Mouse (Mus musculus): ENCODE measurements around the gene Hoxa3.

Gene Hoxa3

GRCm38 (mm10) chr6:52231885-52232567 lies 18.9 kb upstream of the Hoxa3 start:
- peak in 1 of 2 experiments; percentile 28 for DNase-seq

- peak in 1 of 2 experiments; percentile 24 for DNase-seq
Measured at GRCm38 (mm10) chr6:52230516-52231165, 17.5 kb upstream of the Hoxa3 start, which contains the start of gene Hoxa9. Gene Hoxa9, minus strand, starts transcription at chr6:52231089.

- DNase-seq, result peak in 1 of 2 experiments; percentile 27
Measured at GRCm38 (mm10) chr6:52229558-52230416, 16.7 kb upstream of the Hoxa3 start.

GRCm38 (mm10) chr6:52228475-52229465 lies 15.6 kb upstream of the Hoxa3 start:
- peak in 1 of 2 experiments; percentile 35 for DNase-seq

- DNase-seq, result peak in 1 of 2 experiments; percentile 14
Measured at GRCm38 (mm10) chr6:52227470-52228222, 14.5 kb upstream of the Hoxa3 start.

- DNase-seq, result peak in 1 of 2 experiments; percentile 25
Measured at GRCm38 (mm10) chr6:52226569-52227257, 13.6 kb upstream of the Hoxa3 start.

- peak in 1 of 2 experiments; percentile 37 for DNase-seq
Measured at GRCm38 (mm10) chr6:52225612-52226568, 12.8 kb upstream of the Hoxa3 start.

GRCm38 (mm10) chr6:52224895-52225611 lies 11.9 kb upstream of the Hoxa3 start:
- peak in 1 of 2 experiments; percentile 21 for DNase-seq

- DNase-seq, result peak in 1 of 2 experiments; percentile 19
Measured at GRCm38 (mm10) chr6:52223939-52224760, 11.0 kb upstream of the Hoxa3 start.

GRCm38 (mm10) chr6:52222729-52223128 lies 9.6 kb upstream of the Hoxa3 start:
- DNase-seq, result peak in 1 of 2 experiments; percentile 18

GRCm38 (mm10) chr6:52221993-52222685 lies 9.0 kb upstream of the Hoxa3 start:
- DNase-seq, result peak in 1 of 2 experiments; percentile 16

GRCm38 (mm10) chr6:52221337-52221992 lies 8.3 kb upstream of the Hoxa3 start, which contains the start of gene Hoxa7:
Gene Hoxa7, minus strand, starts transcription at chr6:52221854.
- DNase-seq, result peak; percentile 89 to 92

GRCm38 (mm10) chr6:52220865-52221310 lies 7.8 kb upstream of the Hoxa3 start:
- no peak for DNase-seq

- DNase-seq, result peak; percentile 24 to 27
Measured at GRCm38 (mm10) chr6:52220003-52220864, 7.1 kb upstream of the Hoxa3 start.

Data from lung, postnatal 4 days (tissue).